Mouse (Mus musculus) cortical plate, adult 2 months (tissue): ENCODE data around the gene Trim39. TPM values are rescaled to one million over a fixed set of nuclear protein-coding genes. Genes with fewer than 3 reads are reported as not detected.

Experiments used
- H3K27ac ChIP-seq: fragments of 200-500 bp; 2 replicates; pipeline ENCODE4 v1.5.1; 2012; ENCODE audit warnings: low read length, control low read depth, inconsistent platforms; ENCODE audit not compliant: insufficient read depth
- H3K4me1 ChIP-seq: fragments of 200-500 bp; 2 replicates; pipeline ENCODE4 v1.6.1; 2011; ENCODE audit warnings: low read length; ENCODE audit not compliant: control insufficient read depth, insufficient read depth
- H3K4me3 ChIP-seq: fragments of 200-500 bp; 2 replicates; pipeline ENCODE4 v1.5.1; 2011; ENCODE audit warnings: mild to moderate bottlenecking, low read length, control low read depth; ENCODE audit not compliant: insufficient read depth
- CTCF ChIP-seq: fragments of 200-500 bp; IDR thresholded peaks from 2 replicates; pipeline ENCODE4 v1.5.1; 2011; ENCODE audit warnings: mild to moderate bottlenecking, control low read depth, low read length; ENCODE audit not compliant: insufficient read depth; ENCODE audit errors: extremely low read depth
- POLR2A ChIP-seq: fragments of 200-500 bp; IDR thresholded peaks from 2 replicates; pipeline ENCODE4 v1.6.1; 2011; ENCODE audit warnings: mild to moderate bottlenecking, low read length, control low read depth; ENCODE audit not compliant: insufficient read depth; ENCODE audit errors: extremely low read depth
- polyA plus RNA-seq: library from polyadenylated mRNA; depleted of rRNA; stranded (reverse); fragments of >200 nt; gene quantifications from 2 replicates; pipeline ENCODE4 v1.2.3, GENCODE M21; 2012; rRNA removed

Gene Trim39
- polyA plus RNA-seq, 1 experiment: 30.6 TPM

- Histone ChIP-seq H3K27ac (no peak overlapping the region), H3K4me1 (no peaks in the 10 kb centered on the region), H3K4me3 (no peak overlapping the region)
- TF ChIP-seq CTCF (no peak), POLR2A (no peak)
Observed at GRCm38 (mm10) chr17:36229046-36229445, 43.0 kb downstream of the Trim39 start.

GRCm38 (mm10) chr17:36226921-36227320, 45.1 kb downstream of the Trim39 start:
- H3K27ac ChIP-seq: no peak overlapping the region
- no peak overlapping the region for H3K4me3 ChIP-seq
- no peak for TF ChIP-seq POLR2A
- TF ChIP-seq CTCF: no peak
- no peaks in the 10 kb centered on the region for H3K4me1 ChIP-seq

- no peaks in the 10 kb centered on the region for H3K4me1 ChIP-seq
- no peak for TF ChIP-seq POLR2A
- TF ChIP-seq CTCF: no peak
- H3K4me3 ChIP-seq: no peak overlapping the region
- H3K27ac ChIP-seq: no peak overlapping the region
Observed at GRCm38 (mm10) chr17:36225231-36225824, 46.7 kb downstream of the Trim39 start.

- TF ChIP-seq POLR2A: no peak
- no peak for TF ChIP-seq CTCF
Observed at GRCm38 (mm10) chr17:36224451-36224850, 47.6 kb downstream of the Trim39 start.

GRCm38 (mm10) chr17:36218594-36219155, 53.4 kb downstream of the Trim39 start:
- TF ChIP-seq POLR2A (no peak), CTCF (no peak)
- Histone ChIP-seq H3K4me3 (no peak overlapping the region), H3K4me1 (peaks cover 2% of the 10 kb centered on the region; the same call in 1 of the 2 replicates), H3K27ac (no peak overlapping the region)

More at GRCm38 (mm10) chr17:36224451-36224850, 47.6 kb downstream of the Trim39 start:
- Histone ChIP-seq H3K4me3 (no peak overlapping the region), H3K27ac (no peak overlapping the region), H3K4me1 (no peaks in the 10 kb centered on the region)

GRCm38 (mm10) chr17:36215586-36215985, 56.5 kb downstream of the Trim39 start:
- TF ChIP-seq CTCF: no peak
- no peak for TF ChIP-seq POLR2A
- no peak overlapping the region for H3K27ac ChIP-seq
- H3K4me1 ChIP-seq: peaks cover 2% of the 10 kb centered on the region; the same call in 1 of the 2 replicates
- no peak overlapping the region for H3K4me3 ChIP-seq

Other genes starting within 250 kb of the Trim39 start
- 27.6 and 31.8 TPM in 2 replicates for gene H2-T23, start 239.4 kb downstream of the Trim39 start, polyA plus RNA-seq
- gene H2-T22, start 229.5 kb downstream of the Trim39 start, polyA plus RNA-seq: 18.3 and 19.0 TPM in 2 replicates
- not detected in 2 replicates for gene Gm6034, start 229.3 kb downstream of the Trim39 start, polyA plus RNA-seq
- 0.23 and 0.35 TPM in 2 replicates for gene Gm11127, start 213.9 kb downstream of the Trim39 start, polyA plus RNA-seq
- gene Gm19684, start 150.6 kb downstream of the Trim39 start, polyA plus RNA-seq: not detected in 2 replicates
- not detected in 2 replicates for gene Gm7030, start 142.8 kb downstream of the Trim39 start, polyA plus RNA-seq
- not detected in 2 replicates for gene Gm8909, start 103.7 kb downstream of the Trim39 start, polyA plus RNA-seq
- gene H2-T3, start 82.0 kb downstream of the Trim39 start, polyA plus RNA-seq: not detected in 2 replicates
- 59.3 and 60.0 TPM in 2 replicates for gene Rpp21, start 14.2 kb downstream of the Trim39 start, polyA plus RNA-seq
- gene H2-M10.2, start 14.2 kb upstream of the Trim39 start, polyA plus RNA-seq: not detected in 2 replicates
- gene H2-M10.1, start 53.9 kb upstream of the Trim39 start, polyA plus RNA-seq: not detected in 2 replicates
- not detected in 2 replicates for gene H2-M10.3, start 96.2 kb upstream of the Trim39 start, polyA plus RNA-seq
- gene H2-M10.4, start 190.1 kb upstream of the Trim39 start, polyA plus RNA-seq: not detected in 2 replicates